Mouse (Mus musculus): ENCODE results near the gene Stk38l. TPM values are rescaled to one million over a fixed set of nuclear protein-coding genes. Genes with fewer than 3 reads are reported as not detected.

Gene Stk38l
- polyA plus RNA-seq, 1 experiment from 2014 or later: 17.2 TPM

GRCm38 (mm10) chr6:146745180-146745579, 20.4 kb downstream of the Stk38l start:
- H3K4me3 ChIP-seq (ENCODE audit: low read length): no peak overlapping the region
- no peaks in the 10 kb centered on the region for H3K9me3 ChIP-seq (ENCODE audit: control insufficient read depth, low read length)
- no peaks in the 10 kb centered on the region for H3K36me3 ChIP-seq (ENCODE audit: control insufficient read depth, insufficient read depth, low read length)
- no peaks in the 10 kb centered on the region for H3K27me3 ChIP-seq (ENCODE audit: control insufficient read depth, insufficient read depth, low read length)
- H3K4me2 ChIP-seq (replicated peaks; ENCODE audit: low read depth, low read length): no peak overlapping the region
- H3K9ac ChIP-seq (ENCODE audit: low read depth, low read length): no peak overlapping the region
- no peak for ATAC-seq (ENCODE audit: low FRiP score, low TSS enrichment)
- 90% methylated on average over 1 of the region's 1 CpGs for WGBS
- no peak overlapping the region for H3K27ac ChIP-seq (ENCODE audit: low read depth, low read length)
- no peaks in the 10 kb centered on the region for H3K4me1 ChIP-seq (ENCODE audit: control insufficient read depth, insufficient read depth, low read length)

DNA sequence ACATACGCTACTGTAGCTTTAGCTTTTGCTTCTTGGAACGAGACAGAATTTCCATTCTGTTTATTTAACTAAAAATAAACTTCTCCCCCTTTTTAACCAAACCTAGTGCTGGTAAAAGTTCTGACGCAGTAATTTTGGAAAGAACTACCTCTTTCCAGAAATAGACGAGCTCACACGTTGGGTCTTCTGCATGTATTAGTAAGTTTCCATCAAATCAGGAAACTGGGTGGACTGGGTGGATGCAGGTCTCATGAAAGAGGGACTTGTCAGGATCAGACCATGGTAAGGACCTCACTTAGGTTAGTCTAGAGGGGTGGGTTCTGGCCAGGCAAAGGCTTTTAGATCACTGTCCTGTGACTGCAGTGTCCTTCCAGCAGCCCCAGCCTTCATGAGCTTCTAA, 21.8 kb downstream of the Stk38l start:
- no peaks in the 10 kb centered on the region for H3K9me3 ChIP-seq (ENCODE audit: control insufficient read depth, low read length)
- H3K27ac ChIP-seq (ENCODE audit: low read depth, low read length): no peak overlapping the region
- H3K27me3 ChIP-seq (ENCODE audit: control insufficient read depth, insufficient read depth, low read length): no peaks in the 10 kb centered on the region
- no peak for ATAC-seq (ENCODE audit: low FRiP score, low TSS enrichment)
- 80% methylated on average over 5 of the region's 5 CpGs for WGBS
- H3K36me3 ChIP-seq (ENCODE audit: control insufficient read depth, insufficient read depth, low read length): no peaks in the 10 kb centered on the region
- no peak overlapping the region for H3K4me3 ChIP-seq (ENCODE audit: low read length)
- no peak overlapping the region for H3K4me2 ChIP-seq (replicated peaks; ENCODE audit: low read depth, low read length)
- H3K9ac ChIP-seq (ENCODE audit: low read depth, low read length): no peak overlapping the region
- no peaks in the 10 kb centered on the region for H3K4me1 ChIP-seq (ENCODE audit: control insufficient read depth, insufficient read depth, low read length)

DNA sequence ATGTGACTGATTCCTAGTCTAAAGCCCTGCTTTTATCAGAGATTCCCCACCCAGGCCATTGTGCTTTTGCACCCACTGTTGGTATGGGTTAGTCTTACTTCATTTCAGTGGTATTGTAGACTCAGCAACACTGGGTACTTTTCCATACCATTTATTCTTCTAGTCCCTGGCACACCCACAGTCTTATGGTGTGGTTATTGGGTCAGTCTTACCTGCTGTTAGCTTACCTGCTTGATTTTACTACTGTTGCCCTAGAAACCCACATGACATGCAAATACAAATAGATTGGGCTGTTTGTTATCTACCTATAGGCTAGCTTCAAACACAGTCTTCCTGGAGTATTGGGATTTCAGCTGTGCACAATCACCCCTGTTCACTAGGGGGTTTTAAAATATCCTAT, 22.3 kb downstream of the Stk38l start:
- Histone ChIP-seq H3K4me1 (ENCODE audit: control insufficient read depth, insufficient read depth, low read length) (no peaks in the 10 kb centered on the region), H3K9ac (ENCODE audit: low read depth, low read length) (no peak overlapping the region), H3K4me2 (replicated peaks; ENCODE audit: low read depth, low read length) (no peak overlapping the region), H3K4me3 (ENCODE audit: low read length) (no peak overlapping the region), H3K9me3 (ENCODE audit: control insufficient read depth, low read length) (no peaks in the 10 kb centered on the region), H3K36me3 (ENCODE audit: control insufficient read depth, insufficient read depth, low read length) (no peaks in the 10 kb centered on the region), H3K27ac (ENCODE audit: low read depth, low read length) (no peak overlapping the region), H3K27me3 (ENCODE audit: control insufficient read depth, insufficient read depth, low read length) (no peaks in the 10 kb centered on the region)
- ATAC-seq (ENCODE audit: low FRiP score, low TSS enrichment): no peak

DNA sequence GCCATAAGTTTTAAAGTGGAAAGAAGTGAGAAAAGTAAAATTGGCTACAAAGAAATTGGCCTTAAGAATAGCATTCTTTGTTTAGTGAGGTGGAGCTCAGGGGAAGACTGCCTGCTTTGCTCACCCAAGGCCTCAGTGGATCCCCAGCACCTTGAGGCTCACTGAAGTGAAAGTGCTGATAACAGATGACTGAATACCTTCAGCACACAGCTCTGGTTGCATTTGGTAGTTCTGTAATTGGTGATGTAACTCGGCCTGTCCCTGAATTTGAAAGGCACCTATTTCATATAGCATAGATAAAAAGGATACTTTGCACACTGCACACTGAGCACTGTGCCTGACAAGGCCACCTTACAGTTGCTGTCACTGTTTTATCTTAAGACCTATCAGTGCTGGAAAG, 23.5 kb downstream of the Stk38l start:
- no peak overlapping the region for H3K4me3 ChIP-seq (ENCODE audit: low read length)
- no peak overlapping the region for H3K27ac ChIP-seq (ENCODE audit: low read depth, low read length)
- H3K36me3 ChIP-seq (ENCODE audit: control insufficient read depth, insufficient read depth, low read length): no peaks in the 10 kb centered on the region
- no peak overlapping the region for H3K4me2 ChIP-seq (replicated peaks; ENCODE audit: low read depth, low read length)
- WGBS: 86% methylated on average over 1 of the region's 1 CpGs
- H3K27me3 ChIP-seq (ENCODE audit: control insufficient read depth, insufficient read depth, low read length): no peaks in the 10 kb centered on the region
- no peak for ATAC-seq (ENCODE audit: low FRiP score, low TSS enrichment)
- no peaks in the 10 kb centered on the region for H3K9me3 ChIP-seq (ENCODE audit: control insufficient read depth, low read length)
- H3K4me1 ChIP-seq (ENCODE audit: control insufficient read depth, insufficient read depth, low read length): no peaks in the 10 kb centered on the region
- H3K9ac ChIP-seq (ENCODE audit: low read depth, low read length): no peak overlapping the region

DNA sequence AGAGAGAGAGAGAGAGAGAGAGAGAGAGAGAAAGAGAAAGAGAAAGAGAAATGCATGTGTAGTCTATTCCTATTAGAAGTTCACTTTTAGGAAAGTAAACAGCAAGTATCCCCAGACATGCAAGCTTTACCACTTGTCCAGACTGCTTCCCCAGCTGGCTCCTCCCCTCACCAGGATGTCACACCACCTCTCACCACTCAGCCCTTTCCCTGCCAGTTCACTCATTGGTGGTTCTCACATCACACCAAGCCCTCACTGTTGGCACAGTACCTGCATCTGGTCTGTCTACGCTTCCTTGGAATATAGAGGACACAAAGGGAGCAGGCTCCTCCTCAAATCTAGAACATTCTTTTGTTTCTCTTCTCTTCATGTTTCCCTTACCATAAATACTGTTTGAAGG, 26.9 kb downstream of the Stk38l start:
- ATAC-seq (ENCODE audit: low FRiP score, low TSS enrichment): no peak
- H3K4me3 ChIP-seq (ENCODE audit: low read length): no peak overlapping the region
- no peaks in the 10 kb centered on the region for H3K9me3 ChIP-seq (ENCODE audit: control insufficient read depth, low read length)
- no peaks in the 10 kb centered on the region for H3K27me3 ChIP-seq (ENCODE audit: control insufficient read depth, insufficient read depth, low read length)
- no peak overlapping the region for H3K9ac ChIP-seq (ENCODE audit: low read depth, low read length)
- H3K4me1 ChIP-seq (ENCODE audit: control insufficient read depth, insufficient read depth, low read length): peaks cover 4% of the 10 kb centered on the region; the same call in 1 of the 2 replicates
- no peak overlapping the region for H3K4me2 ChIP-seq (replicated peaks; ENCODE audit: low read depth, low read length)
- H3K36me3 ChIP-seq (ENCODE audit: control insufficient read depth, insufficient read depth, low read length): no peaks in the 10 kb centered on the region
- H3K27ac ChIP-seq (ENCODE audit: low read depth, low read length): no peak overlapping the region
- WGBS: 57% methylated on average over 1 of the region's 1 CpGs

GRCm38 (mm10) chr6:146752178-146752577, 27.4 kb downstream of the Stk38l start:
- no peak for ATAC-seq (ENCODE audit: low FRiP score, low TSS enrichment)
- H3K36me3 ChIP-seq (ENCODE audit: control insufficient read depth, insufficient read depth, low read length): no peaks in the 10 kb centered on the region
- 93% methylated on average over 2 of the region's 2 CpGs for WGBS

GRCm38 (mm10) chr6:146752612-146753011, 27.8 kb downstream of the Stk38l start:
- ATAC-seq (ENCODE audit: low FRiP score, low TSS enrichment): no peak
- H3K27me3 ChIP-seq (ENCODE audit: control insufficient read depth, insufficient read depth, low read length): no peaks in the 10 kb centered on the region
- no peak overlapping the region for H3K9ac ChIP-seq (ENCODE audit: low read depth, low read length)
- no peak overlapping the region for H3K4me3 ChIP-seq (ENCODE audit: low read length)
- no peak overlapping the region for H3K4me2 ChIP-seq (replicated peaks; ENCODE audit: low read depth, low read length)
- H3K4me1 ChIP-seq (ENCODE audit: control insufficient read depth, insufficient read depth, low read length): peaks cover 4% of the 10 kb centered on the region; the same call in 1 of the 2 replicates
- no peaks in the 10 kb centered on the region for H3K36me3 ChIP-seq (ENCODE audit: control insufficient read depth, insufficient read depth, low read length)
- H3K27ac ChIP-seq (ENCODE audit: low read depth, low read length): no peak overlapping the region
- H3K9me3 ChIP-seq (ENCODE audit: control insufficient read depth, low read length): no peaks in the 10 kb centered on the region
- WGBS: 88% methylated on average over 1 of the region's 1 CpGs

More at GRCm38 (mm10) chr6:146752178-146752577, 27.4 kb downstream of the Stk38l start:
- Histone ChIP-seq H3K27ac (ENCODE audit: low read depth, low read length) (no peak overlapping the region), H3K4me2 (replicated peaks; ENCODE audit: low read depth, low read length) (no peak overlapping the region), H3K9me3 (ENCODE audit: control insufficient read depth, low read length) (no peaks in the 10 kb centered on the region), H3K27me3 (ENCODE audit: control insufficient read depth, insufficient read depth, low read length) (no peaks in the 10 kb centered on the region), H3K4me1 (ENCODE audit: control insufficient read depth, insufficient read depth, low read length) (peaks cover 4% of the 10 kb centered on the region; the same call in 1 of the 2 replicates), H3K9ac (ENCODE audit: low read depth, low read length) (no peak overlapping the region), H3K4me3 (ENCODE audit: low read length) (no peak overlapping the region)

DNA sequence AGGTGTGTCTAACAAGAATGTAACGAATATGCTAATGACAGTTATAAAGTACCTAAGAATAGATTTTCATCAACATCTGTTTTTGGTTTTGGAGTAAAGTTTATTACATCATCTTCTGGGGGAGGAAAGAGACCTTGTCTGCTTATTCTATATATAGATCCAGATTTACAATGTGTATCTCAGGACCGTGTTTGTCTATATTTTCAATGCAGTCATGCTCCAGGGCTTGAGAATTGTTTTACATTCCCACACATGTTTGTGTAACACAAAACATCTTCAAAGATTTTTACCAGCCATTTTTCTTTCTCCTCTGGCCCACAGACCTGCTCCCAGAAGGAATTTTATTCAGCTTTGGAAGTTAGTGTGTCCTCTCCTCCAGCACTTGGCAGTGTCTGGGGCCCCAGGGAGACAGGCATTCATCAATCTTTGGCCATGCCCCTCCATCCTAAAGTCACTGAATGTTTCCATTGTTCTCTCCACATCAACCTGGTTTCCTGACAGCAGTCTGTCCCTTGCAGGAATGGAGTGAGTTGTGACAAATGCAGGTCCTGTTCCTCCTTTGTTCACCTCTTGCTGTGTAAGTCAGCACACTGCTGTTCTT, 28.9 kb downstream of the Stk38l start:
- no peak overlapping the region for H3K4me3 ChIP-seq (ENCODE audit: low read length)
- no peaks in the 10 kb centered on the region for H3K36me3 ChIP-seq (ENCODE audit: control insufficient read depth, insufficient read depth, low read length)
- no peak overlapping the region for H3K9ac ChIP-seq (ENCODE audit: low read depth, low read length)
- 44% methylated on average over 2 of the region's 2 CpGs for WGBS
- H3K27ac ChIP-seq (ENCODE audit: low read depth, low read length): no peak overlapping the region
- no peaks in the 10 kb centered on the region for H3K27me3 ChIP-seq (ENCODE audit: control insufficient read depth, insufficient read depth, low read length)
- H3K9me3 ChIP-seq (ENCODE audit: control insufficient read depth, low read length): no peaks in the 10 kb centered on the region
- ATAC-seq (ENCODE audit: low FRiP score, low TSS enrichment): no peak
- H3K4me1 ChIP-seq (ENCODE audit: control insufficient read depth, insufficient read depth, low read length): peaks cover 4% of the 10 kb centered on the region; the same call in 1 of the 2 replicates
- no peak overlapping the region for H3K4me2 ChIP-seq (replicated peaks; ENCODE audit: low read depth, low read length)

- ATAC-seq (ENCODE audit: low FRiP score, low TSS enrichment): no peak
- peaks cover 4% of the 10 kb centered on the region; the same call in 1 of the 2 replicates for H3K4me1 ChIP-seq (ENCODE audit: control insufficient read depth, insufficient read depth, low read length)
Observed at GRCm38 (mm10) chr6:146755136-146755535, 30.3 kb downstream of the Stk38l start.

More at GRCm38 (mm10) chr6:146755136-146755535, 30.3 kb downstream of the Stk38l start:
- H3K36me3 ChIP-seq (ENCODE audit: control insufficient read depth, insufficient read depth, low read length): no peaks in the 10 kb centered on the region
- H3K4me3 ChIP-seq (ENCODE audit: low read length): no peak overlapping the region
- WGBS: 88% methylated on average over 2 of the region's 2 CpGs
- no peak overlapping the region for H3K9ac ChIP-seq (ENCODE audit: low read depth, low read length)
- no peaks in the 10 kb centered on the region for H3K27me3 ChIP-seq (ENCODE audit: control insufficient read depth, insufficient read depth, low read length)
- H3K4me2 ChIP-seq (replicated peaks; ENCODE audit: low read depth, low read length): no peak overlapping the region
- H3K27ac ChIP-seq (ENCODE audit: low read depth, low read length): no peak overlapping the region
- H3K9me3 ChIP-seq (ENCODE audit: control insufficient read depth, low read length): no peaks in the 10 kb centered on the region
